Mouse (Mus musculus): ENCODE data around the gene 4933415A04Rik.

GRCm38 (mm10) chr11:43552675-43553074 lies 34.2 kb upstream of the 4933415A04Rik start:
- TF ChIP-seq ZC3H11A (IDR thresholded peaks at IDR 0.05; ENCODE audit: borderline replicate concordance, low read depth, low read length): no peak
- TF ChIP-seq HCFC1 (IDR thresholded peaks at IDR 0.05; ENCODE audit: borderline replicate concordance, insufficient read depth, low read length): no peak
- TF ChIP-seq MAFK (IDR thresholded peaks at IDR 0.05; ENCODE audit: insufficient read depth, low read depth, low read length): no peak
